Mouse (Mus musculus) liver, postnatal 0 days (tissue): ENCODE data around the gene Wdr24.

Experiments
- CTCF ChIP-seq: sonication (generic); IDR thresholded peaks from 2 replicates; pipeline ENCODE4 v1.5.1; 2016; ENCODE audit warnings: antibody characterized with exemption, low read depth
- EP300 ChIP-seq: IDR thresholded peaks from 2 replicates; pipeline ENCODE4 v1.6.1; 2016; ENCODE audit warnings: antibody characterized with exemption, low read depth, mild to moderate bottlenecking

- no peak for TF ChIP-seq EP300
- no peak for TF ChIP-seq CTCF
Observed at GRCm38 (mm10) chr17:25865288-25865687, 41.9 kb downstream of the Wdr24 start.
